Mouse (Mus musculus): ENCODE results near the gene 5330417C22Rik. TPM values are rescaled to one million over a fixed set of nuclear protein-coding genes. Genes with fewer than 3 reads are reported as not detected.

Gene 5330417C22Rik
- polyA plus RNA-seq, 1 experiment from 2014 or later: 9.0 TPM

GRCm38 (mm10) chr3:108410359-108410714 is 126.0 kb downstream of the 5330417C22Rik start:
- Histone ChIP-seq H3K9me3 (ENCODE audit: low read depth, low read length) (peaks cover 19% of the 10 kb centered on the region; the same call in 1 of the 2 replicates), H3K4me3 (ENCODE audit: low read depth, low read length) (no peak overlapping the region), H3K36me3 (ENCODE audit: insufficient read depth) (peaks cover 20% of the 10 kb centered on the region; the same call in 1 of the 2 replicates), H3K27ac (ENCODE audit: low read depth) (no peak overlapping the region), H3K27me3 (ENCODE audit: insufficient read depth, low read length) (peaks cover 11% of the 10 kb centered on the region; the same call in 1 of the 2 replicates), H3K9ac (0 out of 2 replicates have a peak overlapping the region, but pooled peaks have one; percentile 4), H3K4me1 (ENCODE audit: insufficient read depth) (0 out of 2 replicates have a peak, but pooled peaks cover 6% of the 10 kb centered on the region), H3K4me2 (peak overlapping the region; percentile 38)
- WGBS: 27% methylated on average over 5 of the region's 5 CpGs
- ATAC-seq (ENCODE audit: insufficient read depth): no peak
- TF ChIP-seq CTCF (IDR thresholded peaks at IDR 0.05; ENCODE audit: low read depth): no peak
- no peak for DNase-seq

GRCm38 (mm10) chr3:108409656-108410358 is 126.5 kb downstream of the 5330417C22Rik start:
- WGBS: 49% methylated on average over 8 of the region's 8 CpGs
- no peak for ATAC-seq (ENCODE audit: insufficient read depth)
- Histone ChIP-seq H3K36me3 (ENCODE audit: insufficient read depth) (peaks cover 20% of the 10 kb centered on the region; the same call in 1 of the 2 replicates), H3K9ac (no peak overlapping the region), H3K9me3 (ENCODE audit: low read depth, low read length) (peaks cover 19% of the 10 kb centered on the region; the same call in 1 of the 2 replicates), H3K4me3 (ENCODE audit: low read depth, low read length) (no peak overlapping the region), H3K27ac (ENCODE audit: low read depth) (no peak overlapping the region), H3K4me2 (0 out of 2 replicates have a peak overlapping the region, but pooled peaks have one; percentile 1), H3K4me1 (ENCODE audit: insufficient read depth) (0 out of 2 replicates have a peak, but pooled peaks cover 6% of the 10 kb centered on the region), H3K27me3 (ENCODE audit: insufficient read depth, low read length) (peaks cover 5% of the 10 kb centered on the region; the same call in 1 of the 2 replicates)
- TF ChIP-seq CTCF (IDR thresholded peaks at IDR 0.05; ENCODE audit: low read depth): no peak
- no peak for DNase-seq

- no peak for TF ChIP-seq CTCF (IDR thresholded peaks at IDR 0.05; ENCODE audit: low read depth)
- H3K36me3 ChIP-seq (ENCODE audit: insufficient read depth): peaks cover 15% of the 10 kb centered on the region; the same call in 1 of the 2 replicates
- 82% methylated on average over 8 of the region's 8 CpGs for WGBS
- no peak overlapping the region for H3K9ac ChIP-seq
- H3K9me3 ChIP-seq (ENCODE audit: low read depth, low read length): peaks cover 9% of the 10 kb centered on the region; the same call in 1 of the 2 replicates
- H3K4me2 ChIP-seq: no peak overlapping the region
- DNase-seq (no peak), ATAC-seq (ENCODE audit: insufficient read depth) (no peak)
- no peak overlapping the region for H3K27ac ChIP-seq (ENCODE audit: low read depth)
- no peaks in the 10 kb centered on the region for H3K27me3 ChIP-seq (ENCODE audit: insufficient read depth, low read length)
- 0 out of 2 replicates have a peak, but pooled peaks cover 6% of the 10 kb centered on the region for H3K4me1 ChIP-seq (ENCODE audit: insufficient read depth)
- H3K4me3 ChIP-seq (ENCODE audit: low read depth, low read length): no peak overlapping the region
These were observed 127.8 kb downstream of the 5330417C22Rik start for GRCm38 (mm10) chr3:108408517-108409008.

- H3K4me1 ChIP-seq (ENCODE audit: insufficient read depth): no peaks in the 10 kb centered on the region
- TF ChIP-seq CTCF (IDR thresholded peaks at IDR 0.05; ENCODE audit: low read depth): no peak
- WGBS: 84% methylated on average over 24 of the region's 24 CpGs
These were observed 129.9 kb downstream of the 5330417C22Rik start for GRCm38 (mm10) chr3:108406306-108406885.

More at GRCm38 (mm10) chr3:108406306-108406885, 129.9 kb downstream of the 5330417C22Rik start:
- Histone ChIP-seq H3K27me3 (ENCODE audit: insufficient read depth, low read length) (no peaks in the 10 kb centered on the region), H3K36me3 (ENCODE audit: insufficient read depth) (peaks cover 5% of the 10 kb centered on the region; the same call in 1 of the 2 replicates), H3K9ac (no peak overlapping the region), H3K9me3 (ENCODE audit: low read depth, low read length) (no peaks in the 10 kb centered on the region), H3K4me3 (ENCODE audit: low read depth, low read length) (no peak overlapping the region), H3K27ac (ENCODE audit: low read depth) (no peak overlapping the region), H3K4me2 (no peak overlapping the region)
- ATAC-seq (ENCODE audit: insufficient read depth) (no peak), DNase-seq (no peak)

Small RNA genes lying within 50 kb of the gene (microRNA-seq; reads per million reads assigned to microRNA genes)
- not detected for gene Gm22860 (ENCODE audit: borderline number of aligned reads)

Other genes starting within 250 kb of the 5330417C22Rik start
- gene Mybphl, start 171.6 kb downstream of the 5330417C22Rik start, polyA plus RNA-seq (2014; fragmentation: Nextera tagmentation; extraction: Ambion mirVana): 0.75 and 4.7 TPM in 2 replicates
- gene Psrc1, start 152.7 kb downstream of the 5330417C22Rik start, polyA plus RNA-seq (2014; fragmentation: Nextera tagmentation; extraction: Ambion mirVana): 76.5 and 79.7 TPM in 2 replicates
- gene Celsr2, start 121.0 kb downstream of the 5330417C22Rik start, polyA plus RNA-seq (2014; fragmentation: Nextera tagmentation; extraction: Ambion mirVana): 8.3 and 9.4 TPM in 2 replicates
- gene Sars, start 91.3 kb downstream of the 5330417C22Rik start, polyA plus RNA-seq (2014; fragmentation: Nextera tagmentation; extraction: Ambion mirVana): 118 and 119 TPM in 2 replicates
- 0.28 and 0.68 TPM in 2 replicates for gene 1700013F07Rik, start 2.4 kb downstream of the 5330417C22Rik start, polyA plus RNA-seq (2014; fragmentation: Nextera tagmentation; extraction: Ambion mirVana)
- gene Tmem167b, start 25.9 kb upstream of the 5330417C22Rik start, polyA plus RNA-seq (2014; fragmentation: Nextera tagmentation; extraction: Ambion mirVana): 41.6 and 43.6 TPM in 2 replicates
- 38.5 and 38.9 TPM in 2 replicates for gene Taf13, start 35.2 kb upstream of the 5330417C22Rik start, polyA plus RNA-seq (2014; fragmentation: Nextera tagmentation; extraction: Ambion mirVana)
- 9.2 and 10.7 TPM in 2 replicates for gene Wdr47, start 54.7 kb upstream of the 5330417C22Rik start, polyA plus RNA-seq (2014; fragmentation: Nextera tagmentation; extraction: Ambion mirVana)
- 80.4 and 85.9 TPM in 2 replicates for gene Clcc1, start 117.4 kb upstream of the 5330417C22Rik start, polyA plus RNA-seq (2014; fragmentation: Nextera tagmentation; extraction: Ambion mirVana)
- gene Gpsm2, start 185.8 kb upstream of the 5330417C22Rik start, polyA plus RNA-seq (2014; fragmentation: Nextera tagmentation; extraction: Ambion mirVana): 55.1 and 59.7 TPM in 2 replicates
- gene Aknad1, start 203.1 kb upstream of the 5330417C22Rik start, polyA plus RNA-seq (2014; fragmentation: Nextera tagmentation; extraction: Ambion mirVana): 0.05 and 0.11 TPM in 2 replicates